Mouse (Mus musculus): ENCODE results near the gene Rps6kl1.
"Not testable (repeated sequence)": the region's sequence is repeated elsewhere in the genome, so short reads cannot be mapped to it uniquely, and the experiment has no call there.

The Rps6kl1 gene

DNA sequence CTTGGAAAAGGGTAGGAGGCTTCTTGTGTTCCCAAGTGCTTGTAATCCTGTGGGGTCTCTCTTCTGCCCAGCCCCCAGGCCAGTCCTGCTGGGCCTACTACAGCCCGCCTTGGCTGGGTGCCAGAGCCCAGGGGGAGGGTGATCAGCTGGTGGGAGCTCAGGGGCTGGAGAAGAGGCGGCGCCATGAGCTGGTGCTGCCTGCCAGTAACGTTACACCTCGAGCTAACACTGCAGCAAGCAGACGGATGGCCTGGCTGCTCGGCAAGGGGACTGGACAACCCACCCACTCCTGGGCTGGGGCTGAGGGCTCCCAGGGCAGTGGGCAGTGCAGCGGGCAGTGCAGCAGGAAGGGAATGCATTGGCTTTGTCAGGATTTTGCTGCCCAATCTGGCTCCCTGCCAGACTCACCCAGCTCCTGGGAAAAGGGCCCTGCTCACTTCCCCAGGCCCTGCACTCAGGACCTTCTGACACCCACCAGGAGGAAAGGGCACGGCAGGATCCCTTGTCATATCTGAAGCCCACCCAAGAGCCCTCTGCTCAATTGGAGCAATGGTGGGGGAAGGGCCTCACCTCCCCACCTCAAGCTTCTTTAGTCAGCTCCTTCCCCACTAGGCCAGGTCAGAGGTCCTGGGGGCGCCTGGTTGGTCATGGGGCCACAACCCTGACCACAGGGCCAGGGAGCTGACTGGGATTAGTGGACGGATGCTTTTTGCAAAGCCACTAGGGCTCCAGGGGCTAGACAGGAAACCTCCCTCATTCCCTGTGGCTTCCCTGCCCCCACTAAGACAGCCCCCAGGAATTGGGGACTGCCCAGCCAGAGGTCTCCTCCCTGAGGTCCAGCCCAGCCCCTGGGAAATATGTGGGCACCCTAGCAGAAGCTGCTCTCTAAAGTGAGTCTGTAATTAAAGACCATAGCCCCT lies 25.1 kb upstream of the Rps6kl1 start:
- no peak for DNase-seq (ENCODE audit: low spot score)

DNA sequence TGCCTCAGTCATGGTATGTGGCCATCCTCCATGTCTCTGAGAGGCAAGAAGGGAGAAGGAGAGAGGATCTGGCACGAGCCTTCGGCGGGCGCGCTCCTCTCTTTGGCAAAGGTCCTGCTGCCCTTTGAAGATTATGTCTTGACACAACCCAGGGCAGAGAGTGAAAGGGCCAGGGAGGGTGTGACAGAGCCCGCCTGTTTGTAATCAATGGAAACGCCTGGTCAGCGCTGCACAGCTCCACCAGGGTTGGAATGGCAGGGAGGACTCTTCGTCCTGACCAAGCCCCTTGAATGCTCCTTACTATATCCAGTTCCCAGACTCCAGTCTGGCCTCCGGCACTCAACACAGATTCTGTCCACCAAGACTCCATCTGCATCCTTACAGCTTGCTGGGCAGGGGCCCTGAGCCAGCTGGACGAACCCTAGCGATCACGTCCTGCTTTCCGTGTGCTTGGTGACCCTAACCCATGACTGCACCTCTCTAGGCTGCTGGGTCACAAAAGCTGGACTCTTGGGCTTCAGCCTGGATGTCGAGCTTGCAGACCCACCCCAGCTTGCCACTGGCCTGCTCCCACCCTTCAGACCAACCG lies 24.1 kb upstream of the Rps6kl1 start:
- no peak for DNase-seq (ENCODE audit: low spot score)

DNA sequence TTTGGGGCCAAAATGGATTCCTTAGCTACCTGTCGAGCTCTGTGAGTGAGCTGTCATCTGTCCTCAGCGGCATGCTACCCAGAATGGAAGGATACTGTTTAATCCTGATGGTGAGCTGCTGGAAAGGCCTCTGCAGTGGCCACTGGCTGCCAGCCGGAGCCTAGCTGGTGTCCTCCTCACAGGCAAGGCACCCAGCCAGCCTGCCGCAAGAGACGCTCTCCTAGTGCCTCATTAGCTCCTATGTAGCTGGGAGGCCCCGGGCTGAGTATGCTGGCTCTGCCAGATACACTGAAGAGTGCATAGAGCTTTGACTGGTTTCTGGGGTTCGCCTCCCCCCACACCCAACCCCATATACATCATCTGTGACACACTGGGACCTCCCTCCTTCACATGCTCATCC lies 23.0 kb upstream of the Rps6kl1 start:
- DNase-seq (ENCODE audit: low spot score), result no peak

DNA sequence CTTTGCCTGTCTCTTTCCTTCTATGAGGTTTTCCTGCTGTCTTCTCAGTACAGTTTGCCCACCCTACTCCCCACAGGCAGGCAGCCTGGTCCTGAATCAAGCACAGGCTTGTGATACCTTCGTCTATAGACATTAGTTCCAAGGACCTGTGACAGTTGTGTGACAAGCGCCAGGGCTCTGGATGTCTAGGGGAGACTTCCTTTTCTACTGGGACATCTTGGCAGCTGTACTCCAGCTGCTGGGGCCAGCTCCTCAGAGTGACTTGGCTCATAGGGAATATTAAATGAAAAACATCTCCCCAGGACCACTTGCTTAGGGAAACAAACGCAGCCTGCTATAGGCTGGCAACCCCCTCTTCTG lies 19.9 kb upstream of the Rps6kl1 start:
- no peak for DNase-seq (ENCODE audit: low spot score)

DNA sequence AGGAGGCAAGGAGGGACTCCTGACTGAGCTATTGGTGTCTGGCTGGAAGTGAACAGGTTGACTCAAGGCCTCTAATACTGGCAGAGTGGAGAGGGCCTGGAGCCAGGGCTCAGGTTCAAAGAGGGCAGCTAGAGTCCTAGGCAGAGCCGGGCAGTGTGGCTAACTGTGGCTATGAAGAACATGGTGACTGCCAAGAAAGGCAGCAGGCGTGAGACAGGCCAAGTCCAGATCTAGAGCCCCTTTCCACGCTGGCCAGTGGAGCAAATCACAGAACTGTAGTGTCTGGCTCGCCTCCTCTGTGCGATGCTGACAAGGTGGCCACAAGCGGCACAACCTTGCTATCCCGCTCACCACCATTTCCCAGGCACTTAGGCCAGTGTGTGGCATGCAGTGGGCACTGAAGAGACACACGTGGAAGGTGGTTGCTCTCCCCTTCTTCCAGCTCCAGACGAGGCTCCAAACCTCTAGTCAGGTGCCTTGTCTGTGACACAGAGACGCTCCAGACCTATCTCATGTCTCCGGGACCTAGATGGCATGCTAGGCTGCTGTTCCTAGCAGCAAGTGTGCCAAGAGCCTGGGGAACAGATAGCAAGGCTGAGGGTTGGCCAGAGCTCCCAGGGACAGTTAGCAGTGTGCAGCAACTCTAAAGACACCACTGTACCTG lies 19.4 kb upstream of the Rps6kl1 start:
- DNase-seq (ENCODE audit: low spot score), result no peak

DNA sequence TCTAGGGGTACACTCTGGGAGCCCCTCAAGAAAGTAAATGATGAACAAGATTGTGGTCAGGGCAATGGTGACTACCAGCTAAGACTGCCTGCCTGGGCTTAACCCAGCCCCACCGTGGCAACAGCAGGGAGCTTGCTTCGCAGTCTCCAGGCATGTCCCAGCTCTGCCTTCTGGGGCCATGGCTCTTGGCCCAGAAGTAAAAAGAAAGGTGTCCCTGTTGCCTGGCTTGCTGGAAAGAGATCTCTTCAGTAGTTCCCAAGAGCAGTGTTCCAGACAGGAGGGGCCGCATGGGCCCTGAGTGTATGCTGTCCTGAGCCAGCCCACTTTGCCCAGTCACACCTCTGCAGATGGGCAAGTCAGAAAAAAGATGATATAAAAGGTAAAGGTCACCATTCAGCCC lies 18.8 kb upstream of the Rps6kl1 start:
- no peak for DNase-seq (ENCODE audit: low spot score)

DNA sequence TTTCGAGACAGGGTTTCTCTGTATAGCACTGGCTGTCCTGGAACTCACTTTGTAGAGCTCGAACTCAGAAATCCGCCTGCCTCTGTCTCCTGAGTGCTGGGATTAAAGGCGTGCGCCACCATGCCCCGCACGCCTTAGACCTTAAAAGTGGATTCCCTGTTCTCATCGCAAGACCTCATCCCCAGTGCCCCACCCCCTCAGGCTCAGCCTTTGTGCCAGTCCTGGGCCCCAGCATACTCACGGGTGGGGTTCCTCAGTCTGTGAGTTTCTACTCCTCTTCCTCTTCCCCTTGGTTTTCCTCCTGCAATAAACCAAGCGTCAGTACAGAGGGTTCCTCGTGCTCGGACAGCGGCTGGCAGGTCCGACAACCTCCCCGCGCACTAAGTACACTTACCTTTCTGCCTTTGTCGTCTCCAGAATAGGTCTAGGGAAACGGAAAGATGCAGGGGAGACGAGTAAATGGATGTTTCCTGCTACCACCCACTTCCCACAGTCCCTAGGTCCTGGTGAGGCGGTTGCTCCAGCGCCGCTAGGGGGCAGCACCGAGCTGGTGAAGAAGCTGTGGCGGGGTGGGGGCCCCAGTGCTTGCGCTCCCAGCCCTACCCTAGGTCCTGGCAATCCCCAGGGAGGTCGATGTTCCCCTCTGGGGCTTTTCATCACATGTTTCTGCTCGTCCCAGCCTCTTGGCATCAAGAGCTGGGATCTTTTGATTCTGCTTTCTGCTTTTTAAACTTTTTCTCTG lies 18.2 kb upstream of the Rps6kl1 start:
- peak; percentile 69 for DNase-seq (ENCODE audit: low spot score)

DNA sequence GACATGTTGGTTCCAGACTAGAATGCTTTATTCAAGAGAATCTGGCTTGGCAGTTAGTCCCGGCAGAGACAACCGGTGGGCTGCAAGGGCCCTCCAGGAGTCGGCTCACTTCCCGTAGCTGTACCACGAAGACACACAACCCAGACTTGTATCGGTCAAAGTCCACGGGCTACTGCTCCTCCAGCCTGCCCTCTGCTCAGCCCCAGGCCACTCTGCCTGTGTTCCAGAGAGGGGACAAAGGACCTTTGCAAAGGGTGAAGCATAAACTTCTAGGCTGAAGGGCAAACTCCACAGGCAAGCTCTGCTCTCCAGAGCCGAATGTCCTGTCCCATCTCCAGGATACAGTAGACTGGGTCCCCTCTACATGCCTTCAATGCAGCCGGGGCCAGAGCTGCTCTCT lies 15.6 kb upstream of the Rps6kl1 start:
- no peak for DNase-seq (ENCODE audit: low spot score)

DNA sequence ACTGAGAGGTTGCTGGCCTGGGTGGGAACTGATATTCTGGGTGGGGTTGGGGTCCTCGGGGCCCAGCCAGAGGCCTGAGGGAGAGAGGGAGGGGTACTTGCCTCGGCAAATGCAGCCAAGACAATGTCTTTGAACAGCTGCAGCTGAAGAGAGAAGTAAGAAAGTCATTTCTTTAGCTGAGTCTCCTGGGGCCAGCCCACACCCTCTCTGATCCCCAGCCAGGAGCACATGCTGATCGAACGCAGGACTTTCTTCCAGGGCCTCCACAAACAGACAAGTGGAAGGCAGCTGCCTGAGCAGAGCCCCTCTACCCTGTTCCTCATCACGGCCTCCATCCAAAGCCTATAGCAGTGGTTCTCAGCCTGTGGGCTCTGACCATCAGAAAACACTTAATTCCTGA lies 13.9 kb upstream of the Rps6kl1 start:
- DNase-seq (ENCODE audit: low spot score), result no peak

DNA sequence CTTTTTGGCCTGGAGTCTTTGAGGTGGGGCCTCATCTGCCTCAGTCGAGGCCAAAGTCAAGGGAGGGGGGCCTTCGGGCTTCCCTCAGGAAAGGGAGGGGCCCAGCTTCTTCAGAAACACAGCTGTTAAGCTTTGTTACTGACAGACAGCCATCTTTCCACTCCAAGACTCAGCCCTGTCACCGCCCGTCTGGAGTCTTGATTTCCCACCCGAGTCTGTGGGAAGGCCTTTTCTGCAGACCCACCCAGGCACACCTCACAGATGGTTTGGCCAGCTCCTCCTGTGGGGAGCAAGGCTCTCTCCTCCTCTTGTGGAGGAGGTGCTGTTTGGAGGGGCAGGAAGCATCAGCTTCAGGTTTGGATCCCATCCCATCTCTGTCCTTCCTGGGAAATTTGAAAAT lies 8.5 kb upstream of the Rps6kl1 start:
- no peak for DNase-seq (ENCODE audit: low spot score)

DNA sequence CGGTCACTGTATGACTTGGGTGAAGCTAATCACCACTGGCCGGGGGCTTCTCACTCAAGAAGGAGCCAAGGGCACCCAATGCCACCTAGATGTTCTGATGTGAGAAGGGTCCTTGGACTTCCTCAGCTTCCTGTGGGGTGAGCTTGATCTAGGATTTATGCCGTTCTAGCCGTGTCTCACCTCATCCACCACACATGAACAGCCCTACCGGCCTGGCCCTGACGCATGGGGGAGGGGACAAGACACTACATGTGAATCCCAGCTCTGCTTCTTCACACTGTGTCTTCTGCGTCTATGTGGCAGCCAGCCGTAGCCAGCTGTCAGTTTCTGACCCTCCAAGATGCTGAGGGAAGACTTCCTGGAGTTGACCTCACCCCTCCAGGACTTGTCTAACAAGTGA lies 7.7 kb upstream of the Rps6kl1 start:
- no peak for DNase-seq (ENCODE audit: low spot score)

DNA sequence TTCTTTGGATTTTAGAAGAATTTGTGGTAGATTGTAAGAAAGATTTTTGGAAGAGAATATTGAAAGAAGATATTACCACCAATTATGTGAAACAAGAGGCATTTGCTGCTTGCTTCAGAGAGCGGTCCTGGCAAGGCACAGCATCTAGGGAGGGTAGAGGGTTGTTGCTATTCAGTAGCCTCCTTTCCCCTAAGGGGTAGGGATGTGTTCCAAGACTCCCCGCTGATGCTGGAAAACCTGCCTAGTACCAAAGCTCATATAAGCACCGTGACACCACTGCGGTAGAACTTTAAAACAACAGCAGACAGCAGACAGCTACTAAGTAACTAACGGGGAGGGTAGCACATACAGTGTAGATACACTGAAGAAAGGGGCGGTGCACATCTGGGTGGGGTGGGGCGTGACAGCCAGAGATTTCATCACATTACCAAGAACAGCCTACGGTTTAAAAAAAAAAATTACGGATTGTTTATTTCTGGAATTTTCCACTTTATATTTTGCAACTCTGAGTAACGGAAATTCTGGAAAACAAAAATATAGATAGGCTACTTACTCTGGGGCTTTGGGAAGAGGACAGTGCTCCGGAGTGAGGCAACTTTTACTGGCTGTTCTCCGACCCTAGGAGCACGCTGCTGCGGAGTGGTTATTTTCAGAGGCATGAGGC lies 6.9 kb upstream of the Rps6kl1 start:
- no peak for DNase-seq (ENCODE audit: low spot score)

DNA sequence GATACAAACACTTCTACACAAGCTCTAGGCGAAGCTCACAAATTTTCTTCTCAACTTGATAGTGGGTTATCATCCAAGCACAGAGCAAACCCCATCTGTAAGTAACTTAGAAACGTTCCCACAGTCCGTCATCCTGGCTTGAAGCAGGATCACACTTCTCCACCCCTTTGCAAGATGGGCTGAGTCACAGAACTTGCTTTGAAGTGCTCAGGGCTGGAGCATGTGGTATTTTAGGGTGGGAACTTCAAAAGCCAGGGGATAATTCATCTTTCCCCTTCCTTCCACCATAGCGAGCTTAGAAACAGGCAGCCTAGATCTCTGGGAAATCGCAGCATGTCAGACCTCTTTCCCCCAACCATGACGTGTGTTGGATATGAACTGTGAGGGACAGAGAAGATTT lies 5.3 kb upstream of the Rps6kl1 start:
- DNase-seq (ENCODE audit: low spot score), result no peak

DNA sequence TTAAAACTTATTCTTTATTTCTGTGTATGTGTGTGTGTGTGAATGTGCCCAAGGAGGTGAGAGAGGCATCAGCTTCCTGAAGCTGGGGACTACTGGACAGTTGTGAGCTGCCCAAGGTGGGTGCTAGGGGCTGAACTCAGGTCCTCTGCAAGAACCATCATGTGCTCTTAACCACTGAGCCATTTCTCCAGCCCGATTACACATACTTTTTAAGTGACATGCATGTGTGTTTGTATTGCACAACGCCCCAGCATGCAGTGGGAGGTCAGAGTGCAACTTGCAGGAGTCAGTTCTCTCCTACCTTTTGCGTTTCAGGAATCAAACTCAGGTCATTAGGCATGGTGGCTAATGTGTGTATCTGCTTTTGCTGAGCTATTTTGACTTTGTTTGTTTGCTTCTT lies 1.9 kb upstream of the Rps6kl1 start:
- DNase-seq (ENCODE audit: low spot score), result no peak

DNA sequence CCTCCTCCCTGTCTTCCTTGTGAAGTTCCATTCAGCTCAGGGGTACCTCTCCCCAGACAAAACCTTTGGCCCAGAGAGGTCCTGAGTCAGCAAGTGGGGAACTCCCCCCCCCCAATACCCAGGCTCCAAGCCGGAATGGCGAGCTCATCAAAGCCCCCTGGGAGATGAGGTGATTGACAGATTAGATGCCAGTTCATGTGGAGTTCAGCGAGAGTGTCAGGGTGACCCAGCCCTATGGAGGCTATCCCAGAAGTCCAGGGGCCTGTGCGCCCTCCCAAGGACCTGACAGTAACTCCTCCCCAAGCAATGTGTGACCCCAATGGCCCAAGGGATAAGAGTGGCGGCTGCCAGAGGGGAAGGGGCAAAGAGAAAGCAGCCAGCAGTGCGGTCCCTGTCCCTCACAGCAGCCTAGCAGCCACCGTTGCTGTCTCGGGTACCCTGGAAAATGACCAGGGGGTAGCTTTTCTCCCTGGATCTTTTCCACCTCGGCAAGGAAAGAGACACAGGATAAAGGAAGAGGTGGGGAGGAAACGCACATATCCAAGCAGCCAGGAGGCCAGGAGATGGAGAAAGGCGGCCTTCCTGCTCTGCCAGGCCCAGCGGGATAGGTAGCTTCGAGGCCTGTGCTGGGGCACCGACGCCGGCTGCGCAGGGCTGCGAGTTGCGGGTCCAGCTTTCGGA lies 603 bp downstream of the Rps6kl1 start:
- DNase-seq (ENCODE audit: low spot score), result no peak

DNA sequence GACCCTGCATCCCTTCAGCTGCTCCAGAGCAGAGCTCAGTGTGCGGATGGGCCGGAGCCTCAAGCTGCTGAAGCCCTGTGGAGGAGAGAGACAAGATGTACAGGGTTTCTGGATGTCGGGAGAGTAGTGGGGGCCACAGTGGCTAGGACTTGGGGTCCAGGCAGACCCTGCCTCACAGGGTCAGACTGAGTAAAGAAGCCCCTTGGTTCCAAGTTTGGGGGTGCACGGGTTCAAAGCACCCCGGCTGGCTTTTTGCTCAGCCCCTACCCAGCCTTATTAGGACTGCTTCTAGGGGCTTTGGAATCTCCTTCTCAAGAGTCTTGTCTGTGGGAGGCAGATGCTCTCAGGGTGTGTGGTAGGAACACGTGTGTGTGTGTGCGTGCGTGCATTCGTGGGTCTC lies 4.2 kb downstream of the Rps6kl1 start:
- no peak for DNase-seq (ENCODE audit: low spot score)

DNA sequence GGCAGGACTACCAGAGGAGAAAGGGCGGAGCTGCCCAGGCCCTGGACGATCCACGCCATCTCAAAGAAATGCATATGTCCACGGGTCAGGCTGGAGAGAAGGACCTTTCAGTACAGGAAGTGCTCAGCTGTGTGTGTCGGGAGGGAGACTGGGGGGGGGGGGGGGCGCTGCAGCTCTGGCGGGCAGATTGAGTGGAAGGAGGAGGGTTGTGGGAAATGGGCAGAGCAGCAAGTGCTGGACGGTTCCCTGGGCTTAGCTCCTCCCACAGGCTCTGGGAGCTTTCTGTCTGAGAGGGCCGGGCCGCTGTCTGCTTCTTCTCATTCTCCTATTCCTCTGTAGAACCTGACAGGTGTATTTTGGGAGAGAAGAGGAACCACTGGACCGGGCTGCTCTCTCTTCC lies 4.7 kb downstream of the Rps6kl1 start:
- DNase-seq (ENCODE audit: low spot score), result no peak

DNA sequence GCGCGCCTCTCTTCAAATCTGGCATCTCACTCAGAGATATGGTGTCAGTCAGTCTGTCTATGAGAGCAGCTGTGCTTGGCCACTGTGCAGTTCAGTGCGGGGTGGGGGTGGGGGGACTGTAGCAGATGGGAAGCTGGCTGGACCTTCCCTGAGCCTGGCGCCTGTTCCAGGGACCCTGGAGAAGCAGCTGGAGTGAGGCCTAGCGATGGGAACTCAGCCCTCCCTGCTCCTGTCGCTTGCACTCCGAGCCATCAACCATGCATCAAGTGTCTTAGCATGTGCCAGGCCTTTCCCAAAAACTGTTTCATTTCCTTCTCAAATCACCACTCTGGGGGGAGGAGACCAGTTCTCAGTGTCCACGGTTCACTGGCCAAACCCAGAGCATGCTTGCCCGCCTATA lies 5.4 kb downstream of the Rps6kl1 start:
- DNase-seq (ENCODE audit: low spot score), result no peak

DNA sequence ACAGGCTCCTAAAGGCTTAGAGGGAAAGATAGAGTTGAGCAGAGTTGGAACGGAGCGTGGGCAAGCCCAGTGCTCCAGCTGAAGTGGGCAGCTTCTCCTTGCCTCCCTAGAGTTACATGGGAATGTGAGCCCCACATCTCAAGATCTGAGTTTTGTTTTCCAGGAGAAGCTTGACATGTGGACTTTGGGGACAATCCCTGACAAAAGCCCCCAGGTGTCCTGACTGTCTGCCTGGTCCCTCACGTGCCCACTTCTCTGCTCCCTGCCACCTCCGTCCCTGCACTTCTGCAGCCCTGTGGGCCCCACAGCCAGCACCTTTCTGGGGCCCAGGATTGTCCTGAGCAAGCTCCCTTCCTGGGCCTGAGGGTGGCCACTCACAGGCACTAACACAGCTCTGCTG lies 6.2 kb downstream of the Rps6kl1 start:
- no peak for DNase-seq (ENCODE audit: low spot score)

DNA sequence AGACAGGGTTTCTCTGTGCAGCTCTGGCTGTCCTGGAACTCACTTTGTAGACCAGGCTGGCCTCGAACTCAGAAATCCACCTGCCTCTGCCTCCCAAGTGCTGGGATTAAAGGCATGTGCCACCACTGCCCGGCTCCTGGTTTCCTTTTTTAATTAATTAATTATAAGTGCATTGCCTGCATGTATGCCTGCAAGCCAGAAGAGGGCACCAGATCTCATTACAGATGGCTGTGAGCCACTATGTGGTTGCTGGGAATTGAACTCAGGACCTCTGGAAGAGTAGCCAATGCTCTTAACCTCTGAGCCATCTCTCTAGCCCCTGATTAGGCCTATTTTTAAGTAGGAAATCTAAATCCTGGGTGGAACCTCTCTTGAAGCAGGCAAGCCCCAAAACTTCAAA lies 6.8 kb downstream of the Rps6kl1 start:
- DNase-seq (ENCODE audit: low spot score), result not testable (repeated sequence)

DNA sequence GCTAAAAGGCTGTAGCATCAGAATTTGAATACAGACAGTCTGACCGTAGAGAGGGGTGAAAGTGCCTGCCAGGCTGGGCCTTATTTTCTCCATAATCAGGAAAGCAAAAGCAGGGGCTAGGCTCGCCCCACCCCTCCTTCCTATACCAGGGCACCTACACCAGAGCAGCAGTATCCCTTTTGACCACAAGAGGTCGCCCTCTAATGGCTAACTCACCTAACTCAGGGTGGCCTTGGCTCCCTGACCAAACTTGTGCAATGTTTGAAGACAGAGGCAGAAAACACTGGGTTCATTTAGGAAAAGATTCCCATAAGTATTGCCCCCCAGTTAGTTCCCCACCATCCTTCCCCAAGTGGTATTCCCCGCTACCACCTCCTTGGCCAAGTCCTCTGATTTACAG lies 8.3 kb downstream of the Rps6kl1 start:
- peak; percentile 68 for DNase-seq (ENCODE audit: low spot score)

DNA sequence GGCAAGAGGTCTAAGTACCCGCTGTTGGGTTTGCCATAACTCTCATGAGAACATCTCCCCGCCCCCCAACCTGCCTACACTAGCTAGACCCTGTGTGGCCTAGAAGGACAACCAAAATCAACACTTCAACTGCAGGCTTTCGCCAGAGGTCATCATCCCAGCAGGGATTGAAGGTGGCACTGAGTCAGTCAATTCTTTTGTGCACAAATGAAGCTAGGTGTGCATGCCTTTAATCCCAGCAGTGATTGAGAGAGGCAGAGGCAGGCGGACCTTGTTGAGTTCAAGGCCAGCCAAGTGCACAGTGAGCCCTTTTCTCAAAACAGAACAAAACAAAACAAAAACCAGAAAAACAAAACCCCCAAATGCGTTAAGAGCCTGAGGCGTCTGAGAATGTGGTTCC lies 10.0 kb downstream of the Rps6kl1 start:
- no peak for DNase-seq (ENCODE audit: low spot score)
